Mouse (Mus musculus) testis, adult 2 months (tissue): ENCODE results near the gene Ppargc1a. TPM values are rescaled to one million over a fixed set of nuclear protein-coding genes. Genes with fewer than 3 reads are reported as not detected.

Experiments
- H3K27ac ChIP-seq: fragments of 200-500 bp; 2 replicates; pipeline ENCODE4 v1.5.1; 2012; ENCODE audit warnings: low read depth, low read length; ENCODE audit not compliant: control insufficient read depth, insufficient read depth
- H3K27me3 ChIP-seq: fragments of 200-500 bp; 2 replicates; pipeline ENCODE4 v1.6.1; 2012; ENCODE audit warnings: mild to moderate bottlenecking, low read length, moderate library complexity; ENCODE audit not compliant: control insufficient read depth, insufficient read depth
- H3K36me3 ChIP-seq: fragments of 200-500 bp; 2 replicates; pipeline ENCODE4 v1.6.1; 2012; ENCODE audit warnings: mild to moderate bottlenecking, low read length; ENCODE audit not compliant: control insufficient read depth, insufficient read depth
- H3K4me1 ChIP-seq: fragments of 200-500 bp; 2 replicates; pipeline ENCODE4 v1.6.1; 2012; ENCODE audit warnings: low read length; ENCODE audit not compliant: control insufficient read depth, insufficient read depth
- H3K4me3 ChIP-seq: fragments of 200-500 bp; 2 replicates; pipeline ENCODE4 v1.5.1; 2012; ENCODE audit warnings: low read depth, mild to moderate bottlenecking, low read length, moderate library complexity, mixed read lengths; ENCODE audit not compliant: control insufficient read depth
- CTCF ChIP-seq: fragments of 200-500 bp; IDR thresholded peaks from 2 replicates; pipeline ENCODE4 v1.5.1; 2012; ENCODE audit warnings: low read depth, mild to moderate bottlenecking, inconsistent platforms, low read length, moderate library complexity; ENCODE audit not compliant: control insufficient read depth, insufficient read depth, insufficient replicate concordance
- POLR2A ChIP-seq: fragments of 200-500 bp; IDR thresholded peaks from 2 replicates; pipeline ENCODE4 v1.6.1; 2012; ENCODE audit warnings: low read depth, mild to moderate bottlenecking, inconsistent platforms, low read length, moderate library complexity; ENCODE audit not compliant: control insufficient read depth
- polyA plus RNA-seq: library from polyadenylated mRNA; depleted of rRNA; stranded (reverse); fragments of >200 nt; gene quantifications from 2 replicates; pipeline ENCODE4 v1.2.3, GENCODE M21; 2012

Gene Ppargc1a
- polyA plus RNA-seq, 1 experiment, result 0.89 TPM

GRCm38 (mm10) chr5:51478319-51478994 lies 89.1 kb downstream of the Ppargc1a start:
- H3K4me1 ChIP-seq, result peaks cover 6% of the 10 kb centered on the region
- TF ChIP-seq POLR2A (no peak), CTCF (no peak)
- H3K27ac ChIP-seq, result no peak overlapping the region
- no peaks in the 10 kb centered on the region for H3K27me3 ChIP-seq
- H3K4me3 ChIP-seq, result no peak overlapping the region
- no peaks in the 10 kb centered on the region for H3K36me3 ChIP-seq

GRCm38 (mm10) chr5:51477140-51477539 lies 90.4 kb downstream of the Ppargc1a start:
- Histone ChIP-seq H3K4me1 (peaks cover 6% of the 10 kb centered on the region), H3K4me3 (no peak overlapping the region), H3K36me3 (no peaks in the 10 kb centered on the region), H3K27ac (no peak overlapping the region), H3K27me3 (no peaks in the 10 kb centered on the region)
- TF ChIP-seq POLR2A (no peak), CTCF (no peak)

- H3K36me3 ChIP-seq, result no peaks in the 10 kb centered on the region
- peaks cover 6% of the 10 kb centered on the region for H3K4me1 ChIP-seq
- TF ChIP-seq CTCF (no peak), POLR2A (no peak)
- no peak overlapping the region for H3K4me3 ChIP-seq
- H3K27ac ChIP-seq, result no peak overlapping the region
- H3K27me3 ChIP-seq, result no peaks in the 10 kb centered on the region
Measured at GRCm38 (mm10) chr5:51475034-51475541, 92.4 kb downstream of the Ppargc1a start.

- TF ChIP-seq CTCF, result no peak
- TF ChIP-seq POLR2A, result no peak
- no peak overlapping the region for H3K4me3 ChIP-seq
- no peak overlapping the region for H3K27ac ChIP-seq
- no peaks in the 10 kb centered on the region for H3K27me3 ChIP-seq
- H3K4me1 ChIP-seq, result peaks cover 6% of the 10 kb centered on the region
- H3K36me3 ChIP-seq, result no peaks in the 10 kb centered on the region
Measured at GRCm38 (mm10) chr5:51471614-51472013, 95.9 kb downstream of the Ppargc1a start.

GRCm38 (mm10) chr5:51466036-51466435 lies 101.5 kb downstream of the Ppargc1a start:
- Histone ChIP-seq H3K36me3 (no peaks in the 10 kb centered on the region), H3K4me3 (no peak overlapping the region)
- TF ChIP-seq POLR2A (no peak), CTCF (no peak)

GRCm38 (mm10) chr5:51452033-51452432 lies 115.5 kb downstream of the Ppargc1a start:
- no peaks in the 10 kb centered on the region for H3K27me3 ChIP-seq
- no peaks in the 10 kb centered on the region for H3K36me3 ChIP-seq
- H3K27ac ChIP-seq, result no peak overlapping the region
- TF ChIP-seq CTCF (no peak), POLR2A (no peak)
- no peak overlapping the region for H3K4me3 ChIP-seq
- H3K4me1 ChIP-seq, result no peaks in the 10 kb centered on the region

More at GRCm38 (mm10) chr5:51466036-51466435, 101.5 kb downstream of the Ppargc1a start:
- Histone ChIP-seq H3K4me1 (no peaks in the 10 kb centered on the region), H3K27ac (no peak overlapping the region), H3K27me3 (no peaks in the 10 kb centered on the region)

GRCm38 (mm10) chr5:51447631-51448030 lies 119.9 kb downstream of the Ppargc1a start:
- H3K27me3 ChIP-seq, result no peaks in the 10 kb centered on the region
- H3K4me1 ChIP-seq, result no peaks in the 10 kb centered on the region
- no peaks in the 10 kb centered on the region for H3K36me3 ChIP-seq
- no peak overlapping the region for H3K27ac ChIP-seq
- TF ChIP-seq CTCF (no peak), POLR2A (no peak)
- no peak overlapping the region for H3K4me3 ChIP-seq
